Mouse (Mus musculus) midbrain, embryonic 10.5 days (tissue): ENCODE measurements at regions not wholly inside any gene's neighbourhood (a gene's known extent, or its start where the extent isn't known, plus 50 kb on each side); places are given as distances from the start of the nearest gene placed in this dataset.

ENCODE experiments used
- DNase-seq: peaks from one replicate; pipeline ENCODE4 v3.0.0-alpha.2; 2017; ENCODE audit warnings: low spot score
- H3K27ac ChIP-seq: fragments of 300-500 bp; sonication (generic); replicated peaks from 2 replicates; pipeline ENCODE4 v1.5.1; 2016; ENCODE audit warnings: mild to moderate bottlenecking
- H3K27me3 ChIP-seq: fragments of 300-500 bp; sonication (generic); 2 replicates; pipeline ENCODE4 v1.6.1; 2016; ENCODE audit warnings: low read depth, mild to moderate bottlenecking; ENCODE audit not compliant: poor library complexity, severe bottlenecking
- H3K36me3 ChIP-seq: fragments of 300-500 bp; sonication (generic); 2 replicates; pipeline ENCODE4 v1.6.1; 2016; ENCODE audit warnings: mild to moderate bottlenecking, moderate library complexity
- H3K4me1 ChIP-seq: fragments of 300-500 bp; sonication (generic); 2 replicates; pipeline ENCODE4 v1.6.1; 2016
- H3K4me3 ChIP-seq: fragments of 300-500 bp; sonication (generic); 2 replicates; pipeline ENCODE4 v1.5.1; 2016; ENCODE audit warnings: mild to moderate bottlenecking, moderate library complexity
- H3K9me3 ChIP-seq: fragments of 300-500 bp; sonication (generic); replicated peaks from 2 replicates; pipeline ENCODE4 v1.6.1; 2016; ENCODE audit warnings: mild to moderate bottlenecking
- WGBS: fragments of 180-500 bp; shearing (Covaris S2); methylation state at CpG from one replicate; pipeline ENCODE4 v1.1.7; 2016; 5-methylcytosine and 5-hydroxymethylcytosine counted together

DNA sequence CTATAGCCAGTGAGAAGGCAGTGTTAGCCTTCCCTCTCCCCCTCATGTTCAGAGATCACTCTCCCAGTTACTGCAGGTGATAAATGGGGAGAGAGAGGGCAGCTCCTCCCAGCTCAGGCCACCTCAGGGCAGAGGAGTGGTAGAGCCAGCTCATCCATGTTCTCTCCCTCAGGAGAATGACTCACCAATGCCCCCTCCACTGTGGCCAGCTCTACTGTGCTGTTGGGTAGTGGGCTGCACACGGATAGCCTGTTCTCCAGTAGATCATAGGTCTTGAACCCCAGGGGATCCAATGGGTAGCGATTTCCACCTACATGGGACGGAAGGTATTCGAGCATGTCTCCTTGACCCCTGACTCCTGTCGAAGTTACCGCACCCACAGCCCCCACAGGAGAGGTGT is 618.1 kb downstream of the Hs3st4 start:
- Histone ChIP-seq H3K27me3 (no peaks in the 10 kb centered on the region), H3K36me3 (no peaks in the 10 kb centered on the region), H3K27ac (no peak overlapping the region), H3K4me3 (no peak overlapping the region), H3K4me1 (no peaks in the 10 kb centered on the region), H3K9me3 (no peaks in the 10 kb centered on the region)
- no peak for DNase-seq
- WGBS = 94% methylated on average over 6 of the region's 6 CpGs

GRCm38 (mm10) chr7:124604581-124604980 is 621.9 kb downstream of the Hs3st4 start:
- Histone ChIP-seq H3K9me3 (no peaks in the 10 kb centered on the region), H3K27me3 (no peaks in the 10 kb centered on the region), H3K27ac (no peak overlapping the region), H3K36me3 (no peaks in the 10 kb centered on the region), H3K4me1 (no peaks in the 10 kb centered on the region), H3K4me3 (no peak overlapping the region)
- no peak for DNase-seq
- WGBS = 84% methylated on average over 2 of the region's 2 CpGs

DNA sequence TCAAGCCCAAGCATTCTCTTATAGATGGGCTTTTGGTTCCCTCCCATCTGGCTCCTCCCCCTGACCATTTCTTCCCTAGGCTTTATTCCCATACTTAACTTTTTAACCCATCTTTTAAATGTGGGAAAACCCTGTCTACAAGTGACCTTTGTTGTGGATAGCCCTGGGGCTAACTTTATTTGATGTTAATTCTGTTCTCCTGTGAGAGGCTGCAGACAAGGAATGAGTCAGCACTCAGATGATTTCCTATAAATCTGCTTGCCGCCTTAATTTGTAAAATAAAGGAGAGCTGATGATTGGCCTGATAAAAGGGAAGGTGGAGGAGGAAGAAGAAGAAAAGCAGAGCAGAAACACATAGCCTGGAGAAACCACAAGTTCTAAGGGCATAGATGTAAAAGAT is 623.3 kb downstream of the Hs3st4 start:
- Histone ChIP-seq H3K36me3 (no peaks in the 10 kb centered on the region), H3K9me3 (no peaks in the 10 kb centered on the region), H3K27me3 (no peaks in the 10 kb centered on the region), H3K4me3 (no peak overlapping the region), H3K27ac (no peak overlapping the region), H3K4me1 (no peaks in the 10 kb centered on the region)
- DNase-seq = no peak
- 77% methylated on average over 1 of the region's 1 CpGs for WGBS

DNA sequence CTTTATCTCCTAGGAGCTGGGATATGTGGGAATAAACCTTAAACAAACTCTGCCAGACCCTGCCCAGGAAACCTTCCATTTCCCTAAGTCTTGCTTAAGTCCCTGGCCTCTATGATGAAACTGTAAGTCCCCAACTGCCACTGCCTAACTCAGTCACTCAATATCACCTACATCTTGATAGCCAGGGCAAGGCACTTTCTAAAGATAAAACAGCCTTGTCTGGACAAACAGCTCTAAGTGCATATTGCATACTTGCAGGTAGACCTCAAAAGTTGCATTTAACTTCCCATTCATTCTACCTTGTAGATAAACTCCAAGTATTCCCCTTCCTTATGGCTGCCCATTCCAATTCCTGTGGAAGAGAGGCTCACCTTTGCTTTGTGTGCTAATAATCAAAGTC is 624.4 kb downstream of the Hs3st4 start:
- Histone ChIP-seq H3K9me3 (no peaks in the 10 kb centered on the region), H3K36me3 (no peaks in the 10 kb centered on the region), H3K27me3 (no peaks in the 10 kb centered on the region), H3K27ac (no peak overlapping the region), H3K4me3 (no peak overlapping the region), H3K4me1 (no peaks in the 10 kb centered on the region)
- DNase-seq = no peak

DNA sequence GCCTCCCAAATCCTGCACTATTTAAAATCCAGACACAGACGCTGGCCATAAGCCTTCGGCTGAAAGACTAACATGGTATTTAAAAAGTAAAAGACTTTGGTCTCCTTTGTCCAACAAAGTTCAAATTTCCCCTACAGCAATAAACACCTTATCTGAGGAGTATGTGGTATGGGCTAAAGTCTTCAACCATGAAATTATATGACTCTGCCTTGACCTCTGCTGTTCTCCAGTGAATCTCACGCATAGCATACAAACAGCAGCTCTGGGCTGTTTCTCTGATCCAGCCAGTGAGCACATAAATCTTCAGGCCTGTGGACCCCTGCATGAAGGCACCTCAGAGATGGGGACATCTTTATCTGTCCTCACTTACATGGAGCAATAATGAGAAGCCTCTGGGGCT is 627.8 kb downstream of the Hs3st4 start:
- no peak overlapping the region for H3K4me3 ChIP-seq
- no peaks in the 10 kb centered on the region for H3K36me3 ChIP-seq
- 88% methylated on average over 3 of the region's 3 CpGs for WGBS
- H3K9me3 ChIP-seq = no peaks in the 10 kb centered on the region
- H3K27ac ChIP-seq = no peak overlapping the region
- no peak for DNase-seq
- H3K4me1 ChIP-seq = no peaks in the 10 kb centered on the region
- H3K27me3 ChIP-seq = no peaks in the 10 kb centered on the region

DNA sequence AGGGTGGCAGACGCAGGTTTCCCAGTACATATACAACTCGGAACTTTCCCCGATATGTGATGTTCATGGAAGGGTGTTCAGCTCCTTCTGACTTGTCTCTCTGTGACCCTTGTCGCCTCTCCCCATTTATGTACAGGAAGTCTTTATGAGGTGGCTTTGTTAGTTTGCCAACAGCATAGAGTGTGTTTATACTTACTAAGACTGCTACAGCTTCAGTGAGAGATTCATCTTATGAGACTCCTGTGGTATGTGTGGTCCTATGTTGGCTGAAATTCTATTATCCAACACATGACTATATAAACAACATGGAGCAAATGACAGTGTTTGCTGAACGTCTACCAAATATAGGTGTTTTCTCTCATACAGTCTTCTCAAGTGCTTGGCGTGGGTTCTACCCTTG is 664.5 kb downstream of the Hs3st4 start:
- Histone ChIP-seq H3K4me3 (no peak overlapping the region), H3K9me3 (no peaks in the 10 kb centered on the region), H3K27ac (no peak overlapping the region), H3K27me3 (no peaks in the 10 kb centered on the region), H3K36me3 (no peaks in the 10 kb centered on the region), H3K4me1 (peaks cover 4% of the 10 kb centered on the region; the same call in 1 of the 2 replicates)
- WGBS = 86% methylated on average over 6 of the region's 6 CpGs
- no peak for DNase-seq

GRCm38 (mm10) chr7:124667180-124667968 is 684.7 kb downstream of the Hs3st4 start:
- H3K4me1 ChIP-seq = peaks cover 10% of the 10 kb centered on the region
- DNase-seq = no peak
- no peak overlapping the region for H3K27ac ChIP-seq
- no peaks in the 10 kb centered on the region for H3K9me3 ChIP-seq
- H3K27me3 ChIP-seq = no peaks in the 10 kb centered on the region
- no peaks in the 10 kb centered on the region for H3K36me3 ChIP-seq
- WGBS = 25% methylated on average over 12 of the region's 12 CpGs
- H3K4me3 ChIP-seq = no peak overlapping the region

DNA sequence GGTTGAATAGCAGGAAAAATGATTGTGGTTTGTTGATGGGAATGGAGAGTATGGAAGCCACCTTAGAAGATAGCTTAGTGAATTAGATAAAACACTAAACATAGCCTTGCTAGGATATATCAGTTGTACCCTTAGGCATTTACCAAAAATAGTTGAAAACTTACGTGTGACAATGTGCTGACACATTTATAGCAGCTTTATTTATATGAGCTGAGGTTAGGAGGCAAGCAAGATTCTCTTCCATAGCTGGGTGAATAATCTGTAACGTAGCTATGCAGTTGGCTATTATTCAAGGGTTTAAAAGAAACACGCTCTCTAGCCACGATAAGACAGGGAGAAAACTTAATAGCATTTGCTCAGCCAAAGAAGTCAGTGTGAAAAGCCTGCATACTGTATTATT is 685.4 kb downstream of the Hs3st4 start:
- Histone ChIP-seq H3K27ac (no peak overlapping the region), H3K4me1 (peaks cover 10% of the 10 kb centered on the region), H3K4me3 (no peak overlapping the region), H3K9me3 (no peaks in the 10 kb centered on the region), H3K27me3 (no peaks in the 10 kb centered on the region), H3K36me3 (no peaks in the 10 kb centered on the region)
- WGBS = 72% methylated on average over 4 of the region's 4 CpGs
- no peak for DNase-seq

GRCm38 (mm10) chr7:124670477-124670876 is 687.8 kb downstream of the Hs3st4 start:
- Histone ChIP-seq H3K36me3 (no peaks in the 10 kb centered on the region), H3K27me3 (no peaks in the 10 kb centered on the region), H3K9me3 (no peaks in the 10 kb centered on the region), H3K27ac (no peak overlapping the region), H3K4me1 (peaks cover 10% of the 10 kb centered on the region), H3K4me3 (no peak overlapping the region)
- no peak for DNase-seq
- WGBS = 82% methylated on average over 4 of the region's 4 CpGs

- H3K27ac ChIP-seq = no peak overlapping the region
- peaks cover 10% of the 10 kb centered on the region for H3K4me1 ChIP-seq
- DNase-seq = no peak
- H3K27me3 ChIP-seq = no peaks in the 10 kb centered on the region
- H3K9me3 ChIP-seq = no peaks in the 10 kb centered on the region
- no peaks in the 10 kb centered on the region for H3K36me3 ChIP-seq
- no peak overlapping the region for H3K4me3 ChIP-seq
These were observed 688.4 kb downstream of the Hs3st4 start for GRCm38 (mm10) chr7:124671117-124671516.

DNA sequence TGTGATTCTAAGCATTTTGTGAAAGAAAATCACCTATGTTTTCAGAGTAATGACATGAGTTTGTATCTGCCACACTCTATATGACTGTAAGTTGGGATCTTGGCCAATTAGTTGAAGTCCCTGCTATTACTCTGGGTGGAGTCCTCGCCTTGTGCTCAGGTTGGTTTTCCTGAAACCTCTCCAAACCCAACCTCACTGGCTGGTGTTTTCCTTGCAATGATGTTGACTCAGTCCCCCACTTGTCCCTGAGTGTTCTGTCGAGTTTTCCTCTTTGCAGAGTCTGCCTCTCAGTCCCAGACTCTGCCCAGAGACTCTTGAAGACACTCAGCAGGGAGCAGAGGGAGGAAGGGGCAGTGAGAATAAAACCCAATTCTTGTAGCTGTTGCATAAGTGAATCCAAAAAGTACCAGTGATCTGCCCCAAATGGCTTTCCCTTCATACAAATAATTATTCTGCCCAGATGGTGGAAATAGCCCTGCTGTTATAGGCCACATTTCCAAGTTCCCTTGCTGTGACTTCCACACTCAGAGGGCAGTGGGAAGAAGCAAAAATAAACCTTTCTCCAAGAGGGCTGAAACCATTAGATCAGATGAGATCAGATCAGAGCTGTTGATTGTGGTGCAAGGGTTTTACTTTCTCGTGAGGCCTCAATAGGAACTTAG is 694.3 kb downstream of the Hs3st4 start:
- DNase-seq = no peak
- no peak overlapping the region for H3K4me3 ChIP-seq
- WGBS = 67% methylated on average over 3 of the region's 3 CpGs
- no peaks in the 10 kb centered on the region for H3K27me3 ChIP-seq
- no peaks in the 10 kb centered on the region for H3K36me3 ChIP-seq
- H3K27ac ChIP-seq = no peak overlapping the region
- H3K4me1 ChIP-seq = no peaks in the 10 kb centered on the region
- H3K9me3 ChIP-seq = no peaks in the 10 kb centered on the region

GRCm38 (mm10) chr7:124680561-124680960 is 697.9 kb downstream of the Hs3st4 start:
- no peaks in the 10 kb centered on the region for H3K4me1 ChIP-seq
- no peak for DNase-seq
- H3K4me3 ChIP-seq = no peak overlapping the region
- H3K36me3 ChIP-seq = no peaks in the 10 kb centered on the region
- no peaks in the 10 kb centered on the region for H3K9me3 ChIP-seq
- no peaks in the 10 kb centered on the region for H3K27me3 ChIP-seq
- no peak overlapping the region for H3K27ac ChIP-seq

DNA sequence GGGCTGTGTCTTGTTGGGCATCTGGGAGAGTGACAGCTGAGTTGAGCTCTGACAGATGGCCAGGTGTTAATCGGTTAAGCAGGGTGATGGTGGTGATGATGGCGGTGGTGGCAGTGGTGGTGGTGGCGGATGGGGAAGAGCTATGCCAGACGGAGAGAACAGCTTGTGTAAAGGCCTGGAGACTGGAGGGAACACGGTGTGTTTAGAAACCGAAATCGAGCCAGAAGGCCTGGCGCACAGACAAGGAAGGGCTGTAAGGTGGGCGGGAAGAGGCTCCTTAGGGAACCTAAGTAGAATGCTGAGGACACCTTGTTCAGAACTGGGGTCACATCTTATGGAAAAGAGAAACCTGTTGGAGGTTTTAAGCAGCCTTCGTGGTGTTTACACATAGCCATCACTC is 698.5 kb downstream of the Hs3st4 start:
- Histone ChIP-seq H3K27ac (no peak overlapping the region), H3K9me3 (no peaks in the 10 kb centered on the region), H3K4me3 (no peak overlapping the region), H3K4me1 (no peaks in the 10 kb centered on the region), H3K27me3 (no peaks in the 10 kb centered on the region), H3K36me3 (no peaks in the 10 kb centered on the region)
- 85% methylated on average over 10 of the region's 10 CpGs for WGBS
- DNase-seq = no peak
